Mouse (Mus musculus) lung, embryonic 14.5 days (tissue): Measurements from ENCODE around the gene Whrn. TPM values are rescaled to one million over a fixed set of nuclear protein-coding genes. Genes with fewer than 3 reads are reported as not detected.
A peak's percentile ranks its signal among the peaks of the same experiment; 100 is the strongest.

Experiments used
- ATAC-seq: fragments of 200-750 bp; cut with Nextera tagmentation; 2 replicates; pipeline ENCODE4 v1.8.0; 2017; ENCODE audit warnings: mild to moderate bottlenecking, moderate TSS enrichment, moderate library complexity; ENCODE audit not compliant: insufficient read depth
- DNase-seq: peaks from one replicate; pipeline ENCODE4 v3.0.0-alpha.2; 2015
- H3K27ac ChIP-seq: fragments of 300-500 bp; sonication (generic); 2 replicates; pipeline ENCODE4 v1.5.1; 2014; ENCODE audit warnings: low read depth, mild to moderate bottlenecking, moderate library complexity
- H3K27me3 ChIP-seq: fragments of 300-500 bp; sonication (generic); 2 replicates; pipeline ENCODE4 v1.6.1; 2014; ENCODE audit warnings: low read length, control low read depth; ENCODE audit not compliant: insufficient read depth
- H3K36me3 ChIP-seq: fragments of 300-500 bp; sonication (generic); 2 replicates; pipeline ENCODE4 v1.6.1; 2014; ENCODE audit warnings: control low read depth; ENCODE audit not compliant: insufficient read depth
- H3K4me1 ChIP-seq: fragments of 300-500 bp; sonication (generic); 2 replicates; pipeline ENCODE4 v1.6.1; 2014; ENCODE audit warnings: antibody characterized with exemption, control low read depth; ENCODE audit not compliant: insufficient read depth
- H3K4me2 ChIP-seq: fragments of 300-500 bp; sonication (generic); 2 replicates; pipeline ENCODE4 v1.6.1; 2014; ENCODE audit warnings: mild to moderate bottlenecking
- H3K4me3 ChIP-seq: fragments of 300-500 bp; sonication (generic); 2 replicates; pipeline ENCODE4 v1.5.1; 2014; ENCODE audit warnings: low read depth, low read length
- H3K9ac ChIP-seq: fragments of 300-500 bp; sonication (generic); 2 replicates; pipeline ENCODE4 v1.6.1; 2014
- H3K9me3 ChIP-seq: fragments of 300-500 bp; sonication (generic); 2 replicates; pipeline ENCODE4 v1.6.1; 2016; ENCODE audit warnings: low read depth, low read length, control low read depth
- CTCF ChIP-seq: IDR thresholded peaks from 2 replicates; pipeline ENCODE4 v1.5.1; 2016; ENCODE audit warnings: antibody characterized with exemption, low read depth
- WGBS: fragments of 180-500 bp; shearing (Covaris S2); extraction: QIAGEN DNeasy Blood & Tissue Kit; methylation state at CpG from one replicate; pipeline ENCODE4 v1.1.7; 2014; 5-methylcytosine and 5-hydroxymethylcytosine counted together
- polyA plus RNA-seq: library from polyadenylated mRNA; unstranded; fragments of >200 nt; fragmentation: Nextera tagmentation; extraction: Ambion mirVana; gene quantifications from 2 replicates; pipeline ENCODE4 v1.2.1, GENCODE M21; 2014

Gene Whrn
- polyA plus RNA-seq, 1 experiment from 2014 or later = 4.5 TPM

DNA sequence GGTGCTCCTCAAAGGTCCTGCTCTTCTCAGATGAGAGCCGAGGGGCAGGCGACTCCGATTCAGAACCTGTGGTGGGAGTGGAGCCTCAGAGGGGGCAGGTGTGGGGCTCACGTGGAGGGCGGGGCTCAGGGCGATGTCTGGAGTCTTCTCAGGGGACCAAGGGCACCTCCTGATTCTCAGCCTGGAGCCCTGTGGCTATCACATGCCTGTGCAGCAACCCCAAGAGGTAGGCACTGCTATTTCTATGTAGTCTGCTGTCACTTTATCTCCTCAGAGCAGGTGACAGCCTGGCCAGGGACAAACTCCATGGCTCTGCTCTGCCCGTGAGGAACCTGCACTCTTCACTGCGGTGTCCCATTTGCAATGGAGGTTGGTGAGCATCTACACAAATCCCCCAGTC lies 122.4 kb downstream of the Whrn start:
- peaks cover 81% of the 10 kb centered on the region for H3K36me3 ChIP-seq
- 87% methylated on average over 8 of the region's 8 CpGs for WGBS
- ATAC-seq (no peak), DNase-seq (no peak)
- no peaks in the 10 kb centered on the region for H3K27me3 ChIP-seq
- H3K4me2 ChIP-seq = no peak overlapping the region
- TF ChIP-seq CTCF = no peak
- H3K9me3 ChIP-seq = no peaks in the 10 kb centered on the region
- no peak overlapping the region for H3K9ac ChIP-seq
- H3K27ac ChIP-seq = no peak overlapping the region
- H3K4me3 ChIP-seq = no peak overlapping the region
- no peaks in the 10 kb centered on the region for H3K4me1 ChIP-seq

GRCm38 (mm10) chr4:63371890-63372289 lies 123.9 kb downstream of the Whrn start:
- TF ChIP-seq CTCF = peak; percentile 63
- 62% methylated on average over 3 of the region's 3 CpGs for WGBS

GRCm38 (mm10) chr4:63370897-63371296 lies 124.9 kb downstream of the Whrn start:
- Histone ChIP-seq H3K9ac (no peak overlapping the region), H3K27ac (no peak overlapping the region), H3K9me3 (no peaks in the 10 kb centered on the region), H3K4me2 (no peak overlapping the region), H3K36me3 (peaks cover 71% of the 10 kb centered on the region), H3K4me3 (no peak overlapping the region), H3K27me3 (no peaks in the 10 kb centered on the region), H3K4me1 (no peaks in the 10 kb centered on the region)
- no peak for ATAC-seq
- no peak for DNase-seq
- no peak for TF ChIP-seq CTCF
- WGBS = 45% methylated on average over 7 of the region's 7 CpGs

More at GRCm38 (mm10) chr4:63371890-63372289, 123.9 kb downstream of the Whrn start:
- DNase-seq (peak; percentile 73), ATAC-seq (no peak)
- Histone ChIP-seq H3K36me3 (peaks cover 80% of the 10 kb centered on the region), H3K4me1 (no peaks in the 10 kb centered on the region), H3K9me3 (no peaks in the 10 kb centered on the region), H3K4me3 (no peak overlapping the region), H3K9ac (no peak overlapping the region), H3K27ac (no peak overlapping the region), H3K4me2 (no peak overlapping the region), H3K27me3 (no peaks in the 10 kb centered on the region)

GRCm38 (mm10) chr4:63368577-63368976 lies 127.2 kb downstream of the Whrn start:
- ATAC-seq (peak; percentile 80; the same call in 1 of the 2 replicates), DNase-seq (peak; percentile 93)
- no peaks in the 10 kb centered on the region for H3K27me3 ChIP-seq
- peak; percentile 99 for TF ChIP-seq CTCF
- no peaks in the 10 kb centered on the region for H3K9me3 ChIP-seq
- H3K4me1 ChIP-seq = no peaks in the 10 kb centered on the region
- no peak overlapping the region for H3K9ac ChIP-seq
- H3K4me2 ChIP-seq = no peak overlapping the region
- no peak overlapping the region for H3K27ac ChIP-seq
- no peak overlapping the region for H3K4me3 ChIP-seq
- peaks cover 51% of the 10 kb centered on the region for H3K36me3 ChIP-seq
- 19% methylated on average over 4 of the region's 4 CpGs for WGBS

Other genes with a start within 250 kb of the Whrn start
- not detected in 2 replicates for gene Orm1, start 151.4 kb downstream of the Whrn start, polyA plus RNA-seq
- not detected in 2 replicates for gene Orm3, start 139.8 kb downstream of the Whrn start, polyA plus RNA-seq
- not detected in 2 replicates for gene Orm2, start 133.5 kb downstream of the Whrn start, polyA plus RNA-seq
- gene Akna, start 92.6 kb downstream of the Whrn start, polyA plus RNA-seq = 11.2 and 12.6 TPM in 2 replicates
- 228 and 231 TPM in 2 replicates for gene Atp6v1g1, start 48.8 kb upstream of the Whrn start, polyA plus RNA-seq
- gene Tmem268, start 62.8 kb upstream of the Whrn start, polyA plus RNA-seq = 8.2 and 8.5 TPM in 2 replicates
- gene Gm11213, start 109.3 kb upstream of the Whrn start, polyA plus RNA-seq = not detected in 2 replicates
- not detected in 2 replicates for gene Tex48, start 126.4 kb upstream of the Whrn start, polyA plus RNA-seq
- gene Gm11214, start 167.4 kb upstream of the Whrn start, polyA plus RNA-seq = not detected in 2 replicates
- gene Tnfsf15, start 249.1 kb upstream of the Whrn start, polyA plus RNA-seq = 0.08 and 0.14 TPM in 2 replicates